8 mouse cellular contexts compared by ENCODE assay signal in the genomic region with DNA sequence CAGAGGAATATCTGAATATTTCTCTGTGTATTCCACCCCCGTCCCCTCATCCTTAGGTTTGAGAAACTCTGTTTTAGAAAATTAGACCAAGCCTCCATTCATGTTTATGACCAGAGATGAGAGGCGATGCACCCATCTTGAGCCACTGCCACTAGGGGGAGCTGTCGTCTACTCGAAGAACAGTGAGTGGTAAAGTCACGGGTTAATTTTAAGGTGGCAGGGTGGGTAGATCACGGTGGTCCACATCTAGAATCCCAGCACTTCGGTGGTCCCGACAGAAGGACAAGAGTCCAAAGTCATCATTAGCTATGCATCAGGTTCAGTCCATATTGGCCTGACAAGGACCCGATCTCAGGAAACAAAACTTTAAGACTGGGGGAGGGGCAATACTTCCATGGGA. TPM values are rescaled to one million over a fixed set of nuclear protein-coding genes. Genes with fewer than 3 reads are reported as not detected.
A peak's percentile ranks its signal among the peaks of the same experiment; 100 is the strongest.
DNase-seq lines count a peak whose midpoint lies in the region; ATAC-seq lines count a peak whose summit lies in the region.

No protein-coding gene starts in this region.

- DNase-seq in cerebellum, adult 11 months, result peak; percentile 31
- peak; percentile 85 for DNase-seq in NIH3T3 (ENCODE audit: low read depth)
- DNase-seq in cerebellum, postnatal 25 days, result peak; percentile 60 to 81
- peak; percentile 68 for DNase-seq in gastrocnemius, postnatal 10 days
- DNase-seq in layer of hippocampus, adult 9-10 months (ENCODE audit: low spot score), result peak; percentile 29
- DNase-seq in spleen, postnatal 4 days (ENCODE audit: low spot score in 2 of 2), result peak; percentile 51 to 87

- no peak for ATAC-seq in cerebellum, adult (ENCODE audit: insufficient number of reproducible peaks, low FRiP score, low TSS enrichment)
- ATAC-seq in megakaryocyte, adult 5-6 weeks (ENCODE audit: poor library complexity, severe bottlenecking), result 0 out of 2 replicates have a peak, but pooled peaks have one; percentile 56

RNA-seq across cellular contexts. Expression of a gene that starts 17.2 kb away (rescaled TPM):
- total RNA-seq in gastrocnemius, postnatal 10 days (2021), result not detected
- total RNA-seq in megakaryocyte, adult 5-6 weeks (2015), result not detected in 2 replicates
- total RNA-seq in megakaryocyte, adult 5-6 weeks (2017), result not detected in 2 replicates

RNA-seq across cellular contexts. Expression of a gene that starts 25.2 kb away (rescaled TPM):
- not detected for total RNA-seq in gastrocnemius, postnatal 10 days (2021)
- not detected in 2 replicates for total RNA-seq in megakaryocyte, adult 5-6 weeks (2015)
- not detected in 2 replicates for total RNA-seq in megakaryocyte, adult 5-6 weeks (2017)

RNA-seq across cellular contexts. Expression of a gene that starts 27.6 kb away (rescaled TPM):
- under 1 TPM in 1 of 2 experiments, not detected in 1; 0.47 TPM for total RNA-seq in gastrocnemius, postnatal 10 days (2021)
- total RNA-seq in megakaryocyte, adult 5-6 weeks (2015), result not detected in 2 replicates
- total RNA-seq in megakaryocyte, adult 5-6 weeks (2017), result 0.20 TPM in 1 of 2 replicates, not detected in the other

RNA-seq across cellular contexts. Expression of a gene that starts 36.5 kb away (rescaled TPM):
- 10 to 100 TPM; 62.6 to 63.5 TPM for total RNA-seq in gastrocnemius, postnatal 10 days (2021)
- total RNA-seq in megakaryocyte, adult 5-6 weeks (2015), result 61.1 and 68.5 TPM in 2 replicates
- 58.5 and 63.3 TPM in 2 replicates for total RNA-seq in megakaryocyte, adult 5-6 weeks (2017)

RNA-seq across cellular contexts. Expression of a gene that starts 43.3 kb away (rescaled TPM):
- 10 to 100 TPM; 19.6 to 23.2 TPM for total RNA-seq in gastrocnemius, postnatal 10 days (2021)
- 85.1 and 90.6 TPM in 2 replicates for total RNA-seq in megakaryocyte, adult 5-6 weeks (2015)
- total RNA-seq in megakaryocyte, adult 5-6 weeks (2017), result 22.5 and 32.0 TPM in 2 replicates

Comparison
In these comparisons a context has a peak if more than half of its experiments do, and no peak if none do; other contexts are left out.
1. DNase-seq: peak in every context shown above with its lines; median percentile 85 in NIH3T3; 70 in cerebellum, postnatal 25 days; 69 in spleen, postnatal 4 days; 68 in gastrocnemius, postnatal 10 days; 31 in cerebellum, adult 11 months; 29 in layer of hippocampus, adult 9-10 months.